8 mouse cellular contexts compared by ENCODE assay signal in genomic region chr11:88523921-88524320, GRCm38 (mm10).
DNase-seq lines count a peak whose midpoint lies in the region; ATAC-seq and TF ChIP-seq lines count a peak whose summit lies in the region.

No protein-coding gene starts in this region.

- H3K27ac ChIP-seq in kidney, embryonic 15.5 days, result peak overlapping the region; percentile 76; the same call in 1 of the 2 replicates
- peak overlapping the region; percentile 94 for H3K27ac ChIP-seq in heart, postnatal 0 days (ENCODE audit: low read depth)
- no peak overlapping the region for H3K27ac ChIP-seq in thymus, adult 2 months (ENCODE audit: control insufficient read depth, insufficient read depth, low read length)

- no peaks in the 10 kb centered on the region for H3K27me3 ChIP-seq in kidney, embryonic 15.5 days
- no peaks in the 10 kb centered on the region for H3K27me3 ChIP-seq in heart, postnatal 0 days (ENCODE audit: control insufficient read depth, insufficient read depth, low read length)
- no peaks in the 10 kb centered on the region for H3K27me3 ChIP-seq in thymus, adult 2 months (ENCODE audit: control insufficient read depth, insufficient read depth, low read length)

- ATAC-seq in kidney, embryonic 15.5 days (replicated peaks; ENCODE audit: low FRiP score), result peak; percentile 35; the same call in 1 of the 2 replicates
- ATAC-seq in heart, postnatal 0 days (ENCODE audit: insufficient read depth, low read depth), result peak; percentile 72

- WGBS in kidney, embryonic 15.5 days, result 41% methylated on average over 4 of the region's 4 CpGs
- WGBS in heart, postnatal 0 days, result 9% methylated on average over 4 of the region's 4 CpGs
- WGBS in thymus, adult 2 months, result 91% methylated on average over 4 of the region's 4 CpGs

- no peaks in the 10 kb centered on the region for H3K9me3 ChIP-seq in kidney, embryonic 15.5 days (replicated peaks)
- H3K9me3 ChIP-seq in heart, postnatal 0 days (replicated peaks; ENCODE audit: control insufficient read depth, low read length), result no peaks in the 10 kb centered on the region

- no peak overlapping the region for H3K4me3 ChIP-seq in kidney, embryonic 15.5 days (replicated peaks)
- H3K4me3 ChIP-seq in heart, postnatal 0 days (ENCODE audit: low read depth, low read length), result no peak overlapping the region
- no peak overlapping the region for H3K4me3 ChIP-seq in thymus, adult 2 months (ENCODE audit: control insufficient read depth, insufficient read depth, low read length)

- no peak for TF ChIP-seq POLR2A in brain, embryonic 14.5 days (IDR thresholded peaks at IDR 0.05; ENCODE audit: borderline replicate concordance, extremely low read depth, insufficient read depth, insufficient read length, poor library complexity, severe bottlenecking)
- no peak for TF ChIP-seq POLR2A in thymus, adult 2 months (IDR thresholded peaks at IDR 0.05; ENCODE audit: control insufficient read depth, extremely low read depth, insufficient read depth, low read length, poor library complexity)

- TF ChIP-seq EP300 in heart, postnatal 0 days (IDR thresholded peaks at IDR 0.05; ENCODE audit: low read depth), result peak; percentile 64; the same call in 1 of the 2 replicates

- intact Hi-C loops in left cerebral cortex, postnatal 14 days (cut with DNase I), result no loop called here

- H3K4me2 ChIP-seq in kidney, embryonic 15.5 days, result no peak overlapping the region
- no peak overlapping the region for H3K4me2 ChIP-seq in heart, postnatal 0 days (ENCODE audit: low read depth, low read length)

- H3K9ac ChIP-seq in kidney, embryonic 15.5 days, result no peak overlapping the region
- 0 out of 2 replicates have a peak overlapping the region, but pooled peaks have one; percentile 1 for H3K9ac ChIP-seq in heart, postnatal 0 days (replicated peaks; ENCODE audit: low read depth, low read length)

- TF ChIP-seq CTCF in brain, embryonic 14.5 days (IDR thresholded peaks at IDR 0.05; ENCODE audit: borderline replicate concordance, extremely low read depth, insufficient read depth, insufficient read length), result no peak
- TF ChIP-seq CTCF in heart, postnatal 0 days (IDR thresholded peaks at IDR 0.05; ENCODE audit: low read depth), result no peak
- TF ChIP-seq CTCF in thymus, adult 2 months (IDR thresholded peaks at IDR 0.05; ENCODE audit: borderline replicate concordance, control insufficient read depth, extremely low read depth, insufficient read depth, low read length, poor library complexity), result no peak

- DNase-seq in kidney, adult 11 months, result no peak
- peak; percentile 47 for DNase-seq in brain, embryonic 14.5 days (ENCODE audit: low read depth)
- peak; percentile 91 for DNase-seq in heart, postnatal 0 days (ENCODE audit: low spot score)
- DNase-seq in lung, postnatal 36 days, result peak; percentile 57
- DNase-seq in thymus, adult 2 months, result no peak
- no peak for DNase-seq in left cerebral cortex, postnatal 14 days (ENCODE audit: low spot score in 2 of 2)
- no peak for DNase-seq in spleen, postnatal 10 days (ENCODE audit: low spot score in 2 of 2)

- H3K4me1 ChIP-seq in kidney, embryonic 15.5 days, result peaks cover 79% of the 10 kb centered on the region
- H3K4me1 ChIP-seq in heart, postnatal 0 days (ENCODE audit: control insufficient read depth, insufficient read depth), result peaks cover 73% of the 10 kb centered on the region
- H3K4me1 ChIP-seq in thymus, adult 2 months (replicated peaks; ENCODE audit: control insufficient read depth, insufficient read depth, low read length), result peaks cover 9% of the 10 kb centered on the region

- H3K36me3 ChIP-seq in kidney, embryonic 15.5 days, result no peaks in the 10 kb centered on the region
- H3K36me3 ChIP-seq in heart, postnatal 0 days (replicated peaks; ENCODE audit: control insufficient read depth, insufficient read depth, low read length), result no peaks in the 10 kb centered on the region; the same call in 1 of the 2 replicates
- no peaks in the 10 kb centered on the region for H3K36me3 ChIP-seq in thymus, adult 2 months (ENCODE audit: control insufficient read depth, insufficient read depth, low read length)

Comparison
In these comparisons a context has a peak if more than half of its experiments do, and no peak if none do; other contexts are left out.
1. DNase-seq: peak in brain, embryonic 14.5 days (single experiment), heart, postnatal 0 days (single experiment) and lung, postnatal 36 days (single experiment); none in kidney, adult 11 months (single experiment), thymus, adult 2 months (single experiment), left cerebral cortex, postnatal 14 days (0 of 2) and spleen, postnatal 10 days (0 of 2).